Mouse (Mus musculus) stomach, postnatal 0 days (tissue): ENCODE data around the gene BC004004. TPM values are rescaled to one million over a fixed set of nuclear protein-coding genes. Genes with fewer than 3 reads are reported as not detected.

Source experiments
- ATAC-seq: fragments of 200-750 bp; cut with Nextera tagmentation; 2 replicates; pipeline ENCODE4 v1.8.0; 2017; ENCODE audit not compliant: low FRiP score, low TSS enrichment
- DNase-seq: peaks from one replicate; pipeline ENCODE4 v3.0.0-alpha.2; 2016; ENCODE audit warnings: low spot score
- H3K27ac ChIP-seq: fragments of 300-500 bp; sonication (generic); replicated peaks from 2 replicates; pipeline ENCODE4 v1.5.1; 2014; ENCODE audit warnings: mild to moderate bottlenecking, control low read depth
- H3K27me3 ChIP-seq: fragments of 300-500 bp; sonication (generic); 2 replicates; pipeline ENCODE4 v1.6.1; 2014; ENCODE audit warnings: low read length; ENCODE audit not compliant: control insufficient read depth, insufficient read depth
- H3K36me3 ChIP-seq: fragments of 300-500 bp; sonication (generic); 2 replicates; pipeline ENCODE4 v1.6.1; 2014; ENCODE audit warnings: low read length, mixed read lengths; ENCODE audit not compliant: control insufficient read depth, insufficient read depth
- H3K4me1 ChIP-seq: fragments of 300-500 bp; sonication (generic); replicated peaks from 2 replicates; pipeline ENCODE4 v1.6.1; 2014; ENCODE audit warnings: antibody characterized with exemption; ENCODE audit not compliant: control insufficient read depth, insufficient read depth
- H3K4me2 ChIP-seq: fragments of 300-500 bp; sonication (generic); replicated peaks from 2 replicates; pipeline ENCODE4 v1.6.1; 2014; ENCODE audit warnings: low read depth, mild to moderate bottlenecking, control low read depth, moderate library complexity
- H3K4me3 ChIP-seq: fragments of 300-500 bp; sonication (generic); 2 replicates; pipeline ENCODE4 v1.5.1; 2014; ENCODE audit warnings: low read depth, low read length, control low read depth
- H3K9ac ChIP-seq: fragments of 300-500 bp; sonication (generic); 2 replicates; pipeline ENCODE4 v1.6.1; 2014; ENCODE audit warnings: mild to moderate bottlenecking, low read length, control low read depth, mixed read lengths
- H3K9me3 ChIP-seq: fragments of 300-500 bp; sonication (generic); 2 replicates; pipeline ENCODE4 v1.6.1; 2016; ENCODE audit warnings: low read length; ENCODE audit not compliant: control insufficient read depth
- CTCF ChIP-seq: IDR thresholded peaks from 2 replicates; pipeline ENCODE4 v1.5.1; 2016; ENCODE audit warnings: antibody characterized with exemption, low read depth, mild to moderate bottlenecking, moderate library complexity
- EP300 ChIP-seq: optimal IDR thresholded peaks from 2 replicates; pipeline ENCODE3; 2016; ENCODE audit warnings: antibody characterized with exemption
- WGBS: fragments of 180-500 bp; shearing (Covaris S2); extraction: QIAGEN DNeasy Blood & Tissue Kit; methylation state at CpG from one replicate; pipeline ENCODE4 v1.1.7; 2014; 5-methylcytosine and 5-hydroxymethylcytosine counted together
- polyA plus RNA-seq: library from polyadenylated mRNA; unstranded; fragments of >200 nt; fragmentation: Nextera tagmentation; extraction: Ambion mirVana; gene quantifications from 2 replicates; pipeline ENCODE4 v1.2.1, GENCODE M21; 2015

The BC004004 gene
- polyA plus RNA-seq, 1 experiment from 2014 or later = 97.2 TPM

GRCm38 (mm10) chr17:29318731-29319250 lies 50.2 kb downstream of the BC004004 start:
- 51% methylated on average over 6 of the region's 6 CpGs for WGBS
- no peaks in the 10 kb centered on the region for H3K36me3 ChIP-seq
- ATAC-seq (no peak), DNase-seq (no peak)
- no peak overlapping the region for H3K4me3 ChIP-seq
- no peak overlapping the region for H3K9ac ChIP-seq
- no peaks in the 10 kb centered on the region for H3K27me3 ChIP-seq
- H3K4me1 ChIP-seq = no peaks in the 10 kb centered on the region
- H3K27ac ChIP-seq = no peak overlapping the region
- H3K9me3 ChIP-seq = no peaks in the 10 kb centered on the region
- TF ChIP-seq EP300 (no peak), CTCF (no peak)
- H3K4me2 ChIP-seq = no peak overlapping the region

DNA sequence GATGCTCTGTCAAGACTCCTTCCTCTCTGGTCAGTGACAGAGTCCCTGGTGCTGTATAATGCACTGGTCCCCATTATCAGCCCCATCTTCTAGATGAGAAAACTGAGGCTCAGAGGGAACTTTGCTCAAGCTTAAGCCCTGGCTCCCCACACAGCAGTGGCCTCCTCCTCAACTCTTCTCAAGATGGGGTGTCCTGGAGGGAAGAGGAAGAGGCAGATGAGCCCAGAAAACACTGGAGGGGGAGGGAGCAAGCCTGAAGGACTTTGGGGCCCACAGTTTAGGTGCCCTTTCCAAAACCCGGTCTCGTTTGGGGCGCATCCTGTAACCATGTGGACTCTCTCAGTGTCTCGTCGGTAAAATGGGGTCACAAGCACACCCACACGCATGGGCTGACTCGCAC lies 50.9 kb downstream of the BC004004 start:
- Histone ChIP-seq H3K4me2 (no peak overlapping the region), H3K9me3 (no peaks in the 10 kb centered on the region), H3K4me1 (no peaks in the 10 kb centered on the region), H3K9ac (no peak overlapping the region), H3K27me3 (no peaks in the 10 kb centered on the region), H3K4me3 (no peak overlapping the region), H3K27ac (no peak overlapping the region), H3K36me3 (no peaks in the 10 kb centered on the region)
- ATAC-seq = no peak
- 93% methylated on average over 7 of the region's 7 CpGs for WGBS
- no peak for DNase-seq
- no peak for TF ChIP-seq CTCF

GRCm38 (mm10) chr17:29319881-29320639 lies 51.5 kb downstream of the BC004004 start:
- DNase-seq (no peak), ATAC-seq (no peak)
- Histone ChIP-seq H3K27me3 (no peaks in the 10 kb centered on the region), H3K4me3 (no peak overlapping the region), H3K27ac (no peak overlapping the region), H3K4me1 (no peaks in the 10 kb centered on the region), H3K4me2 (no peak overlapping the region), H3K9me3 (no peaks in the 10 kb centered on the region), H3K9ac (no peak overlapping the region), H3K36me3 (no peaks in the 10 kb centered on the region)
- WGBS = 58% methylated on average over 8 of the region's 8 CpGs
- TF ChIP-seq EP300 (no peak), CTCF (no peak)

DNA sequence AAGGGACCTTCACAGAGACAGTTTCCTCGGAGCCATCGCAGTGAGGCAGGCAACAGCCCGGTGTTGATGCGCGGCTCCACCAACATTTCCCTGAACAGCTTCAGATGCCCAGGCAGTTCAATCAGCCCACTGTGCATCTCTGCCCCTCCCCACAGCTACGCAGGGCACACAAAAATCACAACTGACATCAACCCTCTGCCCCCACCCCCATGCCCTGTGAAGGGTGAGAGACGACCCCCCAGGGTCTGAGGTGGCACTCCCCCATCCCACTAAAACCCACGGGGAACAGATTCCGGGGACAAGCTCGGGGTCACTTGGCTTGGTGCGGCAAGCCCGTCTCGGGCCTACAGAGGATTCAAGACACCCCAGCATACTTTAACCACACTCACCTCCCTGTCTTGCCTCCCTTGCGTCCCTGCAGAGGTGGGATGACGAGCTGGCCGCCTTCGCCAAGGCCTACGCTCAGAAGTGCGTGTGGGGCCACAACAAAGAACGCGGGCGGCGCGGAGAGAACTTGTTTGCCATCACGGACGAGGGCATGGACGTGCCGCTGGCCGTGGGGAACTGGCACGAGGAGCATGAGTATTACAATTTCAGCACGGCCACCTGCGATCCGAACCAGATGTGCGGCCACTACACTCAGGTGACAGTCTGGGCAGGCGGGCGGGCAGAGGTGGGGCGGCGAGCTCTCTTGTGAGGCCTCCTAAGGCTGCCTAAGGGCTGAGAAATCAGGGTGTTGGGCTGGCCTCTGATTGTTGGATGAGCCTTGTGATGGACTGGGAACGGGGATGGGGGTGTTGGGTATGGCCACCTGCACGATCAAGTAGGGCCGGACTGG lies 53.4 kb downstream of the BC004004 start:
- DNase-seq = no peak
- H3K4me1 ChIP-seq = 0 out of 2 replicates have a peak, but pooled peaks cover 2% of the 10 kb centered on the region
- no peaks in the 10 kb centered on the region for H3K9me3 ChIP-seq
- H3K27ac ChIP-seq = no peak overlapping the region
- H3K36me3 ChIP-seq = no peaks in the 10 kb centered on the region
- TF ChIP-seq CTCF (no peak), EP300 (no peak)
- no peaks in the 10 kb centered on the region for H3K27me3 ChIP-seq
- H3K9ac ChIP-seq = no peak overlapping the region
- 41% methylated on average over 41 of the region's 41 CpGs for WGBS
- no peak overlapping the region; the same call in 1 of the 2 replicates for H3K4me3 ChIP-seq
- peak overlapping the region; percentile 31 for H3K4me2 ChIP-seq
- ATAC-seq = no peak; the same call in 1 of the 2 replicates

DNA sequence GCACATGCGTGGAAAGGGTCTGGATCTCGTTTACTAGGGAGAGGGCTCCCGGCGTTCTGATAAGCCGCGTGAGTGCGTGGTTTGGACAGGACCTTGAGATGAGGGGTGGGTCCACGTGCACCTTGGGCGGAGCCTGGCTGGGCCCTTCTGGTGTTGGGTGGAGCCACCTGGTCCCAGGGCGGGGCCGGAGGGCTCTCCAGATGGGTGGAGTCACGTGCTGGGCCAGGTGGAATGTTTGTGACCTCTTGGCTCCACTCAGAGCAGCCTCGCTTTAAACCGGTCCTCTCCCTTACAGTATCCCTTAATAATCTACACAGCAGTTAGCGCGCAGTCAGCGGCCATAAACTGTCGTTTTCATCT lies 54.0 kb downstream of the BC004004 start:
- H3K36me3 ChIP-seq = no peaks in the 10 kb centered on the region
- DNase-seq = peak; percentile 85
- H3K4me3 ChIP-seq = no peak overlapping the region; the same call in 1 of the 2 replicates
- H3K4me2 ChIP-seq = peak overlapping the region; percentile 31
- peak; percentile 76 for ATAC-seq
- no peaks in the 10 kb centered on the region for H3K27me3 ChIP-seq
- no peak overlapping the region for H3K27ac ChIP-seq
- TF ChIP-seq EP300 (no peak), CTCF (no peak)
- 0 out of 2 replicates have a peak, but pooled peaks cover 2% of the 10 kb centered on the region for H3K4me1 ChIP-seq
- 31% methylated on average over 18 of the region's 18 CpGs for WGBS
- no peaks in the 10 kb centered on the region for H3K9me3 ChIP-seq
- H3K9ac ChIP-seq = no peak overlapping the region

DNA sequence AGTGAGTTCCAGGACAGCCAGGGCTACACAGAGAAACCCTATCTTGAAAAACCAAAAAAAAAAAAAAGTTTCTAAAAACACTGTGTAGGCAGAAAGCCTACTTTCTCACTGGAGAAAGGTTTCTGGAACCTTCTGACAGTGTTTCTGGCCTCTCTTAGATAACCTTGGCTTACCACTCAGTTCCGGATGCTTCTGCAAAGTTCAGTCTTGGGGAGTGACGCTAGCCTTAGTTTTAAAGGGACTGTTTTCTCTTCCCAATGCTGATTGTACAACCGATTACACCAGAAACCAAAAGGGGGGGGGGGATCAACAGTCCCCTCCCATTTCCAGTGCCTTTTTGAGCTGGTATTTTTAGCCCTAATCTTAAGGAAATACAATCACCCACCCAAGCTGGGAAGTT lies 55.0 kb downstream of the BC004004 start:
- Histone ChIP-seq H3K36me3 (no peaks in the 10 kb centered on the region), H3K4me1 (0 out of 2 replicates have a peak, but pooled peaks cover 2% of the 10 kb centered on the region), H3K27ac (no peak overlapping the region), H3K4me3 (no peak overlapping the region), H3K27me3 (no peaks in the 10 kb centered on the region), H3K9me3 (no peaks in the 10 kb centered on the region), H3K4me2 (no peak overlapping the region), H3K9ac (no peak overlapping the region)
- DNase-seq = no peak
- WGBS = 84% methylated on average over 3 of the region's 3 CpGs
- TF ChIP-seq CTCF = no peak
- no peak for TF ChIP-seq EP300
- ATAC-seq = no peak
